In the genomic region with DNA sequence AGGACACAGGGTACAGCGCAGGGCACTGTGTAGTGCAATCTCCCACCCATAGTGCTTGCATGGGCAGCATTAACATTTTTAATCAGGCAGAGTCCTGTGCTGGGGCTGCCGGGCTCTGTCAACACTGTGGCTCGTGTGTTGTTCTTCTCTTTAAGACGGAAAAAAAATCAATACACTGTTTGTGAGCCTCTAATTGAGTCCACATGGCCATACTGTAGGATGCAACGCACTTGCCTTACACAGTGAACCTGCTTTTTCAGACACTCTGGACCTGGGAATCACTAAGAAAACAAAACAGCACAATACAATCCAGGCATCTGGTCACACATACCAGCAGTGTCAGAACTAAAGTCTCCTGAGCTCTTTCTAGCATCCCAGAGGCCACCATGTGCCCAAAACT, we compare ENCODE assay signal across 15 mouse cellular contexts.
"Had no signal": no experiment of that assay in that cellular context is flagged by ENCODE, and none has a peak within 500 bp of the region (broad histone marks: within the 10 kb centered on the region; RNA-seq: fewer than 3 reads in every experiment).

No protein-coding gene starts in this region.

- H3K4me1 ChIP-seq: liver, embryonic 13.5 days; stomach, embryonic 15.5 days had no signal

- H3K4me2 ChIP-seq: limb, embryonic 15.5 days; liver, embryonic 13.5 days; midbrain, embryonic 13.5 days; neural tube, embryonic 13.5 days; stomach, embryonic 15.5 days had no signal

- H3K9me3 ChIP-seq: limb, embryonic 15.5 days; liver, embryonic 13.5 days; midbrain, embryonic 13.5 days; neural tube, embryonic 13.5 days; stomach, embryonic 15.5 days had no signal

- H3K4me3 ChIP-seq: left cerebral cortex, adult 2 months; limb, embryonic 15.5 days; liver, embryonic 13.5 days; midbrain, embryonic 13.5 days; neural tube, embryonic 13.5 days; stomach, embryonic 15.5 days had no signal

- ATAC-seq: liver, postnatal 0 days; midbrain, embryonic 13.5 days had no signal

- H3K27me3 ChIP-seq: limb, embryonic 15.5 days; liver, embryonic 13.5 days; midbrain, embryonic 13.5 days; neural tube, embryonic 13.5 days; stomach, embryonic 15.5 days had no signal

- H3K9ac ChIP-seq: limb, embryonic 15.5 days; liver, embryonic 13.5 days; liver, postnatal 0 days; midbrain, embryonic 13.5 days; neural tube, embryonic 13.5 days; stomach, embryonic 15.5 days had no signal

- H3K36me3 ChIP-seq: limb, embryonic 15.5 days; liver, embryonic 13.5 days; midbrain, embryonic 13.5 days; neural tube, embryonic 13.5 days; stomach, embryonic 15.5 days had no signal

- H3K27ac ChIP-seq: kidney, postnatal 0 days; left cerebral cortex, adult 2 months; limb, embryonic 15.5 days; liver, embryonic 13.5 days; midbrain, embryonic 13.5 days; neural tube, embryonic 13.5 days; stomach, embryonic 15.5 days had no signal

- DNase-seq: kidney, adult 11 months; kidney, adult 9 months; liver, embryonic 13.5 days; liver, postnatal 0 days; retina, postnatal 1 day; right cerebral cortex, postnatal 4 days; spleen, adult 18-20 months; thymus, adult 2 months; thymus, postnatal 25 days had no signal
